Mouse (Mus musculus) erythroblast, embryonic 14.5 days (primary cell): ENCODE measurements around the gene C8b. TPM values are rescaled to one million over a fixed set of nuclear protein-coding genes. Genes with fewer than 3 reads are reported as not detected.

Source experiments
- H3K27me3 ChIP-seq: 2 replicates; pipeline ENCODE4 v1.6.1; 2012; ENCODE audit warnings: inconsistent platforms; ENCODE audit not compliant: control insufficient read depth
- H3K36me3 ChIP-seq: 2 replicates; pipeline ENCODE4 v1.6.1; 2012; ENCODE audit warnings: mild to moderate bottlenecking, inconsistent platforms; ENCODE audit not compliant: control insufficient read depth
- H3K4me1 ChIP-seq: 2 replicates; pipeline ENCODE4 v1.6.1; 2012; ENCODE audit warnings: inconsistent platforms; ENCODE audit not compliant: control insufficient read depth
- H3K4me3 ChIP-seq: replicated peaks from 2 replicates; pipeline ENCODE3; 2012; ENCODE audit warnings: moderate library complexity, mild to moderate bottlenecking, inconsistent platforms
- H3K9me3 ChIP-seq: 2 replicates; pipeline ENCODE4 v1.6.1; 2012; ENCODE audit warnings: low read length, inconsistent platforms, mixed read lengths; ENCODE audit not compliant: control insufficient read depth
- GATA1 ChIP-seq: IDR thresholded peaks from 2 replicates; pipeline ENCODE4 v1.6.1; 2012; ENCODE audit warnings: low read length, inconsistent platforms, mixed read lengths
- TAL1 ChIP-seq: IDR thresholded peaks from 3 replicates; pipeline ENCODE4 v1.6.1; 2012; ENCODE audit warnings: low read length, inconsistent platforms, mixed read lengths
- polyA plus RNA-seq: library from polyadenylated mRNA; stranded (reverse); fragments of >175 nt; gene quantifications from 2 replicates; pipeline ENCODE4 v1.2.3, GENCODE M21; 2012

Gene C8b
- polyA plus RNA-seq, 1 experiment, result not detected

- Histone ChIP-seq H3K9me3 (peaks cover 16% of the 10 kb centered on the region), H3K4me1 (no peaks in the 10 kb centered on the region), H3K4me3 (no peak overlapping the region), H3K36me3 (no peaks in the 10 kb centered on the region), H3K27me3 (no peaks in the 10 kb centered on the region)
- no peak for TF ChIP-seq GATA1
These were observed 5.1 kb upstream of the C8b start for GRCm38 (mm10) chr4:104760878-104761624.

- H3K4me3 ChIP-seq, result no peak overlapping the region
- peaks cover 3% of the 10 kb centered on the region; the same call in 1 of the 2 replicates for H3K9me3 ChIP-seq
- H3K27me3 ChIP-seq, result no peaks in the 10 kb centered on the region
- no peaks in the 10 kb centered on the region for H3K36me3 ChIP-seq
- no peaks in the 10 kb centered on the region for H3K4me1 ChIP-seq
- TF ChIP-seq GATA1 (no peak), TAL1 (no peak)
These were observed 2.1 kb downstream of the C8b start for GRCm38 (mm10) chr4:104768190-104768589.

- Histone ChIP-seq H3K4me3 (no peak overlapping the region), H3K4me1 (no peaks in the 10 kb centered on the region), H3K36me3 (no peaks in the 10 kb centered on the region; the same call in 1 of the 2 replicates), H3K27me3 (no peaks in the 10 kb centered on the region), H3K9me3 (peaks cover 3% of the 10 kb centered on the region; the same call in 1 of the 2 replicates)
- TF ChIP-seq GATA1 (no peak), TAL1 (no peak)
These were observed 3.5 kb downstream of the C8b start for GRCm38 (mm10) chr4:104769602-104770001.

- no peak for TF ChIP-seq TAL1
- TF ChIP-seq GATA1, result no peak
- H3K4me3 ChIP-seq, result no peak overlapping the region
- no peaks in the 10 kb centered on the region for H3K4me1 ChIP-seq
- peaks cover 3% of the 10 kb centered on the region; the same call in 1 of the 2 replicates for H3K9me3 ChIP-seq
- no peaks in the 10 kb centered on the region; the same call in 1 of the 2 replicates for H3K36me3 ChIP-seq
- no peaks in the 10 kb centered on the region for H3K27me3 ChIP-seq
These were observed 4.2 kb downstream of the C8b start for GRCm38 (mm10) chr4:104770331-104770730.

DNA sequence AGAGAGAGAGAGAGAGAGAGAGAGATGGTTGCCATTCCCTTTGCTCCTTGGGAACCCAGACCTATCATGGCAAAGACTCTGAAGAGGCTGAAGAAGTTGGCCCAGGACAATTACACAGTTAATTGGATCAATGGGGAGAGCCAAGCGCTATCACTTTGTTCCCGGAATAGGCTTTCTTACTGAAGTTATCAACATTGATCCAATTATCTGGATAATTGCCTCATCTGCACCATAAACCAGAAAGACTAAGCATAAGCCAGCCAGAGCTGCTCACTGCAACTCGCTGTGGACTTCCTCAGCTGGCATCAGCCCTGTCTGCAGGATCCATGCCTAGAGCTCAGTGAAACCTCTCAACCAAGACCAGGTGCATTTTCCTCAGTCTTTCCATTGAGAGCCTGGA is 9.5 kb downstream of the C8b start:
- H3K36me3 ChIP-seq, result no peaks in the 10 kb centered on the region; the same call in 1 of the 2 replicates
- peaks cover 4% of the 10 kb centered on the region; the same call in 1 of the 2 replicates for H3K9me3 ChIP-seq
- TF ChIP-seq TAL1 (no peak), GATA1 (no peak)
- H3K4me3 ChIP-seq, result no peak overlapping the region
- H3K4me1 ChIP-seq, result no peaks in the 10 kb centered on the region
- no peaks in the 10 kb centered on the region for H3K27me3 ChIP-seq

DNA sequence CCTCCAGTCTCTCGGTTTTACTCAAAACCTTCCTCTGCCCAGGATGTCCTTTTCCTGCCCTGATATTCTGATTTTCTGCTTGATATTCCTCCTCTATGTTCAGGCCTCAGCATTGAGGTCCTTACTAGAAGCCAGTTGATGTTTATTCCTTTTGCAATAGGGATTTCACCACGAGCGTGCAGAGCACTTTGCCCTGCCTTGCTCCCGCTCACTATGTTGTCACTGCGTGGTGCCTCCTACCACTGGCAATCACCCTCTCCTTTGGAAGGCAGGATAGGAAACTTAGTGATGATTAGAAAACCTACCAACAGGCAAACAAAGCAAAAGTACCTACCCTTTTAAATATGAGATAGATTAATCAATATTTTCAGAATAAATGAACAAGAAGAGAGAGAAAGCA is 13.3 kb downstream of the C8b start:
- Histone ChIP-seq H3K9me3 (peaks cover 6% of the 10 kb centered on the region), H3K4me3 (no peak overlapping the region), H3K27me3 (no peaks in the 10 kb centered on the region), H3K4me1 (no peaks in the 10 kb centered on the region), H3K36me3 (no peaks in the 10 kb centered on the region; the same call in 1 of the 2 replicates)
- TF ChIP-seq GATA1, result no peak
- TF ChIP-seq TAL1, result no peak

GRCm38 (mm10) chr4:104781441-104781840 is 15.3 kb downstream of the C8b start:
- Histone ChIP-seq H3K36me3 (no peaks in the 10 kb centered on the region; the same call in 1 of the 2 replicates), H3K9me3 (peaks cover 6% of the 10 kb centered on the region), H3K27me3 (no peaks in the 10 kb centered on the region), H3K4me1 (no peaks in the 10 kb centered on the region), H3K4me3 (no peak overlapping the region)
- TF ChIP-seq GATA1 (no peak), TAL1 (no peak)

- Histone ChIP-seq H3K4me3 (no peak overlapping the region), H3K9me3 (peaks cover 6% of the 10 kb centered on the region), H3K27me3 (no peaks in the 10 kb centered on the region), H3K36me3 (no peaks in the 10 kb centered on the region; the same call in 1 of the 2 replicates), H3K4me1 (no peaks in the 10 kb centered on the region)
- TF ChIP-seq TAL1, result no peak
These were observed 16.2 kb downstream of the C8b start for GRCm38 (mm10) chr4:104782346-104782745.

DNA sequence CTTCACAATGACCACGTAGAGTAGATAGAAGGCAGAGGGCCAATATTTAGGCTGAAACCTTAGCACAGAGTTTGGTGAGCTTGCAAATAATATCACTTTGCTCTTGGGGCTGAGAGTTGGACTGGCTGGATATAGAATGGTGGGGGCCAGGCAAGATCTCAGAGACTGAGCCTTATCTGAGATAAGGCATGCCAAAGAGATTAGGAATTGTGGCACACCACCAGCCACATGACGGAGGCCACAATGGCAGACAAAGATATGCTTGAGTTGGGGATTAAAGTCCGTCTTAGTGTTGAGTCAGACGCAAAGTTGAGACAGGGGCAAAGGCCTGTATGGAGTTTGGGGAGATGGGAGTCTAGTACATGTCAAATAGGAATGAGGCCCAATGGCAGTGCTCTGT is 26.0 kb downstream of the C8b start:
- Histone ChIP-seq H3K27me3 (no peaks in the 10 kb centered on the region), H3K4me3 (no peak overlapping the region), H3K9me3 (peaks cover 3% of the 10 kb centered on the region; the same call in 1 of the 2 replicates), H3K36me3 (no peaks in the 10 kb centered on the region; the same call in 1 of the 2 replicates), H3K4me1 (no peaks in the 10 kb centered on the region)
- no peak for TF ChIP-seq GATA1
- TF ChIP-seq TAL1, result no peak

GRCm38 (mm10) chr4:104798951-104799350 is 32.8 kb downstream of the C8b start:
- no peaks in the 10 kb centered on the region for H3K4me1 ChIP-seq
- no peaks in the 10 kb centered on the region for H3K27me3 ChIP-seq
- no peak for TF ChIP-seq GATA1
- no peak for TF ChIP-seq TAL1
- H3K4me3 ChIP-seq, result no peak overlapping the region
- no peaks in the 10 kb centered on the region for H3K36me3 ChIP-seq
- H3K9me3 ChIP-seq, result 0 out of 2 replicates have a peak, but pooled peaks cover 3% of the 10 kb centered on the region
